Mouse (Mus musculus): Measurements from ENCODE around the gene Nrn1l. TPM values are rescaled to one million over a fixed set of nuclear protein-coding genes. Genes with fewer than 3 reads are reported as not detected.

The Nrn1l gene
- polyA plus RNA-seq, 1 experiment from 2014 or later = 0.33 TPM

DNA sequence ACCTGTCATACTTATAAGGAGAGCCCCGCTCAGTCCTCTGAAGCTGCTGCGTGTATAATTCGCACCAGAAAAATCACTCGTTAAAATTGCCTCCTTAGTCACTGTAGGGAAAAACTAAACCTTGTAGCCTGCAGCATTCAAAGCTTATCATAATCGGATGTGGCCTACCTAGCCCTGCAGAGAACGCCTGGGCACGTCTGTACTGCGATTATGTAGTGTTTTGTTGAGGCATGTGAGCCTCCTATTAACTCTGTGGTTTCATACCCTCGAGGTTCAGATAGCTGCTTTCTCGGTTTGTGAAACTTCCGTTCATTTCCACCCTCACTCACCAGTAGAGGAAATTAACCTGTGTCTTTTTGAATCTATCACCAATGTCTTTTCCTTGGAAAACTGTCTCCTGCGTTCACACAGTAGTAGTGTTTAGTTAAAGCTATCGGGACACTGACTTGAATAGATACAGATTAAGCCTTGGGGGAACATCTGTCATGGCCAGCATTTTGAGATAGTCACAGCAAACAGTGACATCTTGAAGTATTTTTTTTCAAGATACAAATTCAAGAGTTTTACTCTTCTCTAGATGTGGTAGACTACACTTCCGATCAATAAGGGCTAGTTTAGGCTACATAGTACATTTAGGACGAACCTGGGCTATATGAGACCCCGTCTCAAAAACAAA, 7.7 kb downstream of the Nrn1l start:
- DNase-seq (ENCODE audit: extremely low spot score, low spot score) = no peak
- H3K4me1 ChIP-seq = peaks cover 13% of the 10 kb centered on the region
- peak overlapping the region; percentile 93 for H3K27ac ChIP-seq
- H3K27me3 ChIP-seq (ENCODE audit: poor library complexity, severe bottlenecking) = no peaks in the 10 kb centered on the region
- no peaks in the 10 kb centered on the region for H3K9me3 ChIP-seq
- 0 out of 2 replicates have a peak, but pooled peaks cover 2% of the 10 kb centered on the region for H3K36me3 ChIP-seq (replicated peaks)
- 41% methylated on average over 16 of the region's 16 CpGs for WGBS
- H3K4me3 ChIP-seq = peak overlapping the region; percentile 78

DNA sequence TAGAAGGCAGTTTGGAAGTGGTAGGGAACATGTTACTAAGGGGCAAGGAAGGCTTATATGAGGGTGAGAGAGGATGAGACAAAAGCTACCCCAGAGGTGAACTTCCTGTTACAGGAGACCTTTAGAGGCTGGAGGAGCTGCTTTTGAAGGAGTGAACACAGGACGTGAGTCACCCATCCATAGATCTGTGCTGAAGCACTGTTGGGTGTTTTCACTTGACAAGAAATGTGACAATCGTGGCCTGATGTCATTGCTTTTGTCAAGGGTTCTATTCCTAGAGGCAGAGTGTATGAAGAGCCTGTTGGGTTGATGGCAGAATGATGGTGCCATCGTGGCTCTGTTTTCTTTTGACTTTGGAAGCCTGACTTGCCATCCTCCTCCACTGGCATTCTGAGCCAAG, 26.0 kb downstream of the Nrn1l start:
- no peaks in the 10 kb centered on the region for H3K27me3 ChIP-seq (ENCODE audit: poor library complexity, severe bottlenecking)
- H3K9me3 ChIP-seq = no peaks in the 10 kb centered on the region
- 96% methylated on average over 3 of the region's 3 CpGs for WGBS
- H3K4me1 ChIP-seq = no peaks in the 10 kb centered on the region
- H3K4me3 ChIP-seq = no peak overlapping the region
- DNase-seq (ENCODE audit: extremely low spot score, low spot score) = no peak
- H3K36me3 ChIP-seq (replicated peaks) = peaks cover 40% of the 10 kb centered on the region
- H3K27ac ChIP-seq = no peak overlapping the region

DNA sequence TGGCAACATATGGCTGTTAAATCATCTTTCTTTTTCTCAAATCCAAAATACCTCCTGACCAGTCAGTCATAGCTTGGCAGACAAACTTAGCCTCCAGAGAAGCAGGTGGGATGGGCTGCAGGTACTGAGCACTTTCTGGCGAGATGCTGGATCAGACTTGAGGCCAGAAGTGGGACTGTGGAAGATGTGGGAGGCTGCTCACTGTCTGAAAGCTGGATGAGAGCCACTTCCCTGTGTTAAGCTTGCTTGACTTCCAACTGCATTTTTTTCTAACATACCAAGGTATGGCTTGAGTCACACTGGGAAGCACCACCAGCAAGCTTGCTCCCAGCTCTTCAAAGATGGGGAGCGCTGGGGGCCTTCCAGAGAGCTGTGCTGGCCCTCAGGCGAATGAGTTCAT, 31.8 kb downstream of the Nrn1l start:
- peaks cover 17% of the 10 kb centered on the region for H3K36me3 ChIP-seq (replicated peaks)
- no peak overlapping the region for H3K27ac ChIP-seq
- 75% methylated on average over 3 of the region's 3 CpGs for WGBS
- peaks cover 18% of the 10 kb centered on the region for H3K4me1 ChIP-seq
- no peaks in the 10 kb centered on the region for H3K9me3 ChIP-seq
- no peak for DNase-seq (ENCODE audit: extremely low spot score, low spot score)
- H3K27me3 ChIP-seq (ENCODE audit: poor library complexity, severe bottlenecking) = no peaks in the 10 kb centered on the region
- H3K4me3 ChIP-seq = no peak overlapping the region

DNA sequence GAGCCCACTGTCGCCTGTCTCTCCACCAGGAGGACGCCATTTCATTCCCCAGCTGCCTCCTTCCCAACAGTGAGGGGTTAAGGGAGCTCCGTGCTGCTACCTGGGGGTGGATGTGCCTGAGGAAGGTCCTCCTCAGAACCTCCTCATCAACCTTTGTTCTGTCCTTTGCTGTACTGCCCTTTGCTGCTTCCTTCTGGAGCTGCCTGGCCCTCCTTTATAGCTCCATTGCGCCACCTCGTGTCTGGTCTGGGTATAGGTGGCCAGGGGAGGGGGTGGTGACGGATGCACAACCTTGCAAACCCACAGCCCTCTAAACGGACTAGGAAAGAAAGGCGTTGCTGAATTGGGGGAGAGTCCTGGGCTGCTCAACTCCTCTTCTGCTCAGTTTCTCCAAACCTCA, 37.2 kb downstream of the Nrn1l start:
- H3K4me3 ChIP-seq = no peak overlapping the region

DNA sequence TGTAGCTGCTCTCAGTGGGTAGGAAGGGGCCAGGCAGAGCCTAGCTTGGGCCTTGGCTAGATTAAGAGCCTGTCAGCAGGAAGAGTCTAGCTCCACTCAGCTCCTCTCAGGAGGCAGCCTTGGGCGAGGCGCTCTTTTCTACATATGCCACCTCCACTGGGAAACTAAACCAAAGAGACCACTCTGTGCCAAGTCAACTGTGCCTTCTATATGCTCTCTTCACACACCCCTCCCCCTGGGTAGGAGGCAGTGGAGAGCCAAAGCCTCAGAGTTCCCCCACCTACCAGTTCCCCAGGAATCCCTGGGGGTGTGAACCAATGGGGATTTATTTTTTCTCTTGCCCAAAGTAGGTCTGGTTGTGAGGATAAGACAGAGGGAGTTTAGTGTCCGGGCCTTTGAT, 37.9 kb downstream of the Nrn1l start:
- 88% methylated on average over 3 of the region's 3 CpGs for WGBS
- DNase-seq (ENCODE audit: extremely low spot score, low spot score) = no peak
- no peak overlapping the region for H3K4me3 ChIP-seq
- no peaks in the 10 kb centered on the region for H3K27me3 ChIP-seq (ENCODE audit: poor library complexity, severe bottlenecking)
- H3K9me3 ChIP-seq = no peaks in the 10 kb centered on the region
- H3K4me1 ChIP-seq = peaks cover 24% of the 10 kb centered on the region
- H3K27ac ChIP-seq = no peak overlapping the region
- peaks cover 40% of the 10 kb centered on the region for H3K36me3 ChIP-seq (replicated peaks)

More for the DNA sequence above, 37.2 kb downstream of the Nrn1l start:
- Histone ChIP-seq H3K27me3 (ENCODE audit: poor library complexity, severe bottlenecking) (no peaks in the 10 kb centered on the region), H3K36me3 (replicated peaks) (peaks cover 40% of the 10 kb centered on the region), H3K9me3 (no peaks in the 10 kb centered on the region), H3K4me1 (peaks cover 24% of the 10 kb centered on the region), H3K27ac (peak overlapping the region; percentile 82)
- DNase-seq (ENCODE audit: extremely low spot score, low spot score) = peak; percentile 83
- WGBS = 14% methylated on average over 8 of the region's 8 CpGs

DNA sequence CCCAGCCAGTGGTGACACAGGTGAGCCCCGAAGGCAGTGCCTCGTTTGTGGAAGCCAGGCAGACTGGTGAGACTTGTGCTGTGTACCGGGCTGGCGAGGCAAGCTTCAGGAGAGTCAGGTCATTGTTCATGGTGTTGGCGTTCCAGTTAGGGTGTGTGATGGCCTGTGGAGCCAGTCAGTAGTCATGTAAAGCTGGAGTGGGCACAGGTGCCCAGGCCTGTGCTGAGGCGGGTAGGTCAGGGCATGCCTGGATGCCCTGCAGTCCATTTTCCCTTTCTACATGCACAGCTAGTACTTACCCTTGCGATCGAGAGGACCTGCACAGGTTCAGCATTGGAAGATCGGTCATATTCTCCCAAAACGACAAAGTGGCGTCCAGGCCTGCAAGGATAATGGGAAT, 39.2 kb downstream of the Nrn1l start:
- H3K4me3 ChIP-seq = no peak overlapping the region
- no peaks in the 10 kb centered on the region for H3K27me3 ChIP-seq (ENCODE audit: poor library complexity, severe bottlenecking)
- H3K4me1 ChIP-seq = peaks cover 26% of the 10 kb centered on the region
- H3K36me3 ChIP-seq (replicated peaks) = peaks cover 40% of the 10 kb centered on the region
- no peak overlapping the region for H3K27ac ChIP-seq
- H3K9me3 ChIP-seq = no peaks in the 10 kb centered on the region
- no peak for DNase-seq (ENCODE audit: extremely low spot score, low spot score)
- WGBS = 93% methylated on average over 11 of the region's 11 CpGs

DNA sequence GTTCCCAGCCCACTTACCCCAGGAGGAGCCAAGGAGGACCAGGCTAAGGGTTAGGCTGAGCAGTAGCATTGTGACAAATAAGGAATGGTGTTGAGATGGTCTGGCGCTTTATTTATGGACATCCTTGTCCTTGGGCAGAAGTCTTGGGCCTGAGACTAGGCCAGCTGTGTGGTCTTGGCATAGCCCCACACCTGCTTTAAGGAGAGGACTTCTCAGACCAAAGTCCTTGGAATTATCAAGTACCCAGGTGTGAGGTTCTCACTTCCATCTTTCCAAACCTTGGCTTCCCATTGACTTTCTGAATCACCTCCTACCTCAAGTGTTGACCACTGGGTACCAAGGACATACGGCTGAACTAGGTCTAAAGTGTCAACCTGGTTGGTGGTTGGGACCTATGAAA, 40.4 kb downstream of the Nrn1l start, which contains the start of gene Ctrl:
Gene Ctrl (minus strand): TSS at position 101 of the 400 bp plus-strand sequence.
- H3K4me1 ChIP-seq = peaks cover 35% of the 10 kb centered on the region
- WGBS = 87% methylated on average over 2 of the region's 2 CpGs
- H3K27ac ChIP-seq = no peak within 1 kb of the TSS
- peaks cover 40% of the 10 kb centered on the region for H3K36me3 ChIP-seq (replicated peaks)
- no peaks in the 10 kb centered on the region for H3K9me3 ChIP-seq
- no peaks in the 10 kb centered on the region for H3K27me3 ChIP-seq (ENCODE audit: poor library complexity, severe bottlenecking)
- no peak for DNase-seq (ENCODE audit: extremely low spot score, low spot score)
- no peak within 1 kb of the TSS for H3K4me3 ChIP-seq

DNA sequence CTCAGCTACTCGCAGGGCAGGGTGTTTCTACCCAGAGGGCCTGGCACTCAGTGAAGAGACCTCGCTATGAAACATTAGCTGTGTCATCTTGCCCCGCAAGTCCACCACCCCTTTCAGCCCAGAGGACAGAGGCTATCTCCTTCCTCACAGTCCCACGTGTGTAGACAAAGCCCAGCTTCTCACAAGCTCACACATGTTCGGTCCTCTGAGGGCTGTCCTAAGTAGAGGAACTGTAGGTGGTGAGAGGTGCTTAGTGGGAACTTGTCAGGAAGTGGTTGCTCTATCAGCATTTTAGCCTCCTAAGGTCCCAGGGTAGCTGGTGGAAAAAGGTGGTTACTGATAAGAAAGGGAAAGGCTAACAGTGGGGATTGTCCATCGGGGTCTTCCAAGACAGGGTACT, 41.7 kb downstream of the Nrn1l start:
- WGBS = 89% methylated on average over 6 of the region's 6 CpGs

DNA sequence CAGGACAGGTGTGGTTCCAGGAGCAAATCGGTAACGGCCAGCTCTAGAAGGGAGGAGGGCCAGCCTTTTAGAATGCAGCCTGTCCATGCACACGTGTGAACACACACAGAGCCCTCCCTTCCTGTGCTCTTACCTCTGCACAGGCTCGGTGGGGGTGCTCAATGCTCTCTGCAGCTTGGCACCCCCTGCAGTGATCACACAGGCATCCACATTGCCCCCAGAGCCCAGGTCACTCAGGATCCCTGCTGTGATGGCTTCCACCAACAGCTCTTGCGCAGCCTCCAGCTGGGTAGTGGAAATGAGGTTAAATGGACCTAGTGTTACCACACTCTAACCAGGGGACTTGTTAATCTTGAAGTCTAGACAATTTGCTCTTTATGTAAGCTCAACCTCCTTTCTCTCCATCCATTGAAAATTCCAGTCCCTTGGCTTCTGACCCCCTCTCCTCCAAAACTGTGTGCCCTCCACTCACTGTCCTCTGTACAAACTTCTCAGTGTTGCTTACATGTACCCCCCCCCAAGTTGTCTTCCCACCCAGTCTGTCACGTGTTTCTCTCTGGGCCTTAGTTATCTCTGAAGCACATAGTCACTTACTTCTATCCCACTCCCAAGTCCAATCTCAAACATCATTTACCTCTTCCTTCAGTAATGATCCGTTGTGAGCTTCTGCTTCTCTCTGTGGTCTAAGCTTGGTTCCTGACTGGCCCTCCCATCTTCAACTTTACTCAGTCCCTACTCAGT, 42.7 kb downstream of the Nrn1l start:
- DNase-seq (ENCODE audit: extremely low spot score, low spot score) = no peak
- Histone ChIP-seq H3K27me3 (ENCODE audit: poor library complexity, severe bottlenecking) (no peaks in the 10 kb centered on the region), H3K27ac (peak overlapping the region; percentile 90), H3K9me3 (no peaks in the 10 kb centered on the region), H3K36me3 (replicated peaks) (peaks cover 25% of the 10 kb centered on the region), H3K4me3 (peak overlapping the region; percentile 85), H3K4me1 (peaks cover 24% of the 10 kb centered on the region)
- 31% methylated on average over 7 of the region's 7 CpGs for WGBS

More for the DNA sequence above, 41.7 kb downstream of the Nrn1l start:
- H3K27ac ChIP-seq = no peak overlapping the region
- DNase-seq (ENCODE audit: extremely low spot score, low spot score) = no peak
- peaks cover 34% of the 10 kb centered on the region for H3K4me1 ChIP-seq
- H3K27me3 ChIP-seq (ENCODE audit: poor library complexity, severe bottlenecking) = no peaks in the 10 kb centered on the region
- H3K36me3 ChIP-seq (replicated peaks) = peaks cover 32% of the 10 kb centered on the region
- no peak overlapping the region for H3K4me3 ChIP-seq
- no peaks in the 10 kb centered on the region for H3K9me3 ChIP-seq

DNA sequence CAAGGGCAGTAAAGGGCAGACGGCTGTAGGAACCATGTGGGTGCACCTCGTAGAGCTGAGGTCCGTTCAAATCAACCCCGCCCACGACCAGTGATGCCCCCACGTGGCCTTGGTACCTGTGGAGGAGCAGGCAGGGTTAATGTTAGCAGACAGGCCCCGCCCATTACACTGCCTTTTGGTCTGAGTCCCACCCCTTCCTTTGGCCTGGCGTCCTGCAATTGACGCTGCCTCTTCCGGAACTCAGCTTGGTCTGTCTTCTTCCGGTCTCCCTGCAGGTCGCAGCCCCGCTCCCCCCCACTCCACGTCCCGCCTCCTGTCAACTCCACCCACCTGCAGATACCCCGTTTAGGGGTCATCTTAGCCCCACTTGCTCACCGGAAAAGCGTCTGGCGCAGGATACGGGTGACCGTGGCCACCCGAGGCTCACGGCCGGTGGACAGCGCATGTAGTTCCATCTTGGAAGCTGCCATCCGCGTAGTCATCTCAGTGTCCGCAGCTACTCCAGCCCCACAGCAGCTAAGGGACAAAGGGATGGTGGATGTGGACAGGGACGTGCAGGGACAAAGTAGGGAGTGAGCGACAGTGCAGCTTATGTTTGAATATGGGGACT, 43.6 kb downstream of the Nrn1l start:
- Histone ChIP-seq H3K9me3 (no peaks in the 10 kb centered on the region), H3K36me3 (replicated peaks) (peaks cover 25% of the 10 kb centered on the region), H3K27ac (peak overlapping the region; percentile 90), H3K27me3 (ENCODE audit: poor library complexity, severe bottlenecking) (no peaks in the 10 kb centered on the region), H3K4me1 (peaks cover 23% of the 10 kb centered on the region), H3K4me3 (peak overlapping the region; percentile 85)
- under 1% methylated on average over 30 of the region's 30 CpGs for WGBS
- peak; percentile 90 for DNase-seq (ENCODE audit: extremely low spot score, low spot score)

DNA sequence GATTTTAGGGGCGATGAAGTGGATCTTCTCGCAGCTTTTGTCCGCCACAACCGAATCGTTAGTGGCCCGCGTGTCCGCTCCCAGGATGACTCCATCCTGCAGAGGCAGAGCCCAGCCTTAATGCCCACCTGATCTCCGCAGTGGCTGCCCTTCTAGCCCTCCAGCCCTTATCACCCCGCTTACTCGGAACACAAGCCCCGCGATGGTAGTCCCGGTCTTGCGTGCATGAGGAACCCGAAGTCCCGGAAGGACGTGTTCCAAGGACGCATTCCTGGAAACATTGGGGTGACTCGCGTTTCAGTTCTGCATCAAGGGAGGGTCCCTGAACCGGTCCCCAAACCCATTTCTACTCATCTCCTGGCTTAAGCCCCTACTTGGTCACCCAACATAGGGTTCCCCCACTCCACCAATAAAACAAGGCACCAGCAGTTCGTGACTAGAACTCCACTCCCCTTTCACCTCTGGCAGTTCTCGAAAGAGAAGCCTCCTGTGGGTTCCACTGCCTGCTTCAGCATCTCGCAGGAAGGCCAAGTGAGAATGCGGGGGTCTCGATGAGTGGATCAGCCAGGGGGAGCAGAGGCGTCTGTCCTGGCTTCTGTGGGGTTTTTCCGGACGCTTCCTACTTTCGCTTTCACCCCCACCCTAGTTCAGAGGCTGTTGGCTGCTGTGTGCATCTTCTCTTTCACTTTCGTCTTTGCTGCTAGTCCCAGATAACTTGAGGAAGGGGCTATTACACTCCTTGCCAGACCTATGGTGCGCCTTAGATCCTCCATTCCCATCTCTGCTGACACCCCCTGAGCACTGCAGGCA, 44.3 kb downstream of the Nrn1l start:
- H3K9me3 ChIP-seq = no peaks in the 10 kb centered on the region
- H3K27ac ChIP-seq = peak overlapping the region; percentile 90
- peaks cover 23% of the 10 kb centered on the region for H3K4me1 ChIP-seq
- DNase-seq (ENCODE audit: extremely low spot score, low spot score) = peak; percentile 46
- no peaks in the 10 kb centered on the region for H3K27me3 ChIP-seq (ENCODE audit: poor library complexity, severe bottlenecking)
- 3% methylated on average over 33 of the region's 33 CpGs for WGBS
- H3K4me3 ChIP-seq = peak overlapping the region; percentile 85
- peaks cover 17% of the 10 kb centered on the region for H3K36me3 ChIP-seq (replicated peaks)

DNA sequence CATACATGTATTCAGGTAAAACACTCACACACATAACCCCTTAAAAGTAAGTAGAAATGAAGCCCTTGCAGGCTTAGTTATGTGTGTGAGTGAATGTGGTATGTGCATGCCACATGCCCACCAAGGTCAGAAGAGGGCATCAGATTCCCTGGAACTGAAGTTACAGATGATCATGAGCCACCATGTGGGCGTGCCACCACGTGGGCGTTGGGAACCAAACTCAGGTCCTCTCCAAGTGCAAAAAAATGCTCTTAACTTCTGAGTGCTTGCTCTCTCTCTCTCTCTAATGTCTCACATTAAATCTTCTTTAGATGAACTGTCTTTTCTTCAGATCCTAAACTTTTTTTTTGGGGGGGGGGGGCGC, 44.9 kb downstream of the Nrn1l start, which contains the start of gene Psmb10:
Gene Psmb10 (minus strand): TSS at position 139 of the 364 bp plus-strand sequence.
- Histone ChIP-seq H3K27ac (peak within 1 kb of the TSS; percentile 90), H3K4me1 (peaks cover 27% of the 10 kb centered on the region), H3K4me3 (peak within 1 kb of the TSS; percentile 85), H3K27me3 (ENCODE audit: poor library complexity, severe bottlenecking) (no peaks in the 10 kb centered on the region), H3K36me3 (replicated peaks) (peaks cover 17% of the 10 kb centered on the region), H3K9me3 (no peaks in the 10 kb centered on the region)
- no peak for DNase-seq (ENCODE audit: extremely low spot score, low spot score)
- 46% methylated on average over 4 of the region's 4 CpGs for WGBS

Data from forebrain, embryonic 10.5 days (tissue).